Mouse (Mus musculus) embryonic fibroblast, embryonic 13.5 days (primary cell): ENCODE data around the gene Axin1.

Experiments
- CTCF ChIP-seq: IDR thresholded peaks from 2 replicates; pipeline ENCODE4 v1.5.1; 2011; ENCODE audit warnings: mild to moderate bottlenecking, control low read depth, low read length, moderate library complexity, borderline replicate concordance; ENCODE audit not compliant: insufficient read depth
- POLR2A ChIP-seq: IDR thresholded peaks from 2 replicates; pipeline ENCODE4 v1.6.1; 2011; ENCODE audit warnings: low read depth, mild to moderate bottlenecking, control low read depth, low read length, moderate library complexity

DNA sequence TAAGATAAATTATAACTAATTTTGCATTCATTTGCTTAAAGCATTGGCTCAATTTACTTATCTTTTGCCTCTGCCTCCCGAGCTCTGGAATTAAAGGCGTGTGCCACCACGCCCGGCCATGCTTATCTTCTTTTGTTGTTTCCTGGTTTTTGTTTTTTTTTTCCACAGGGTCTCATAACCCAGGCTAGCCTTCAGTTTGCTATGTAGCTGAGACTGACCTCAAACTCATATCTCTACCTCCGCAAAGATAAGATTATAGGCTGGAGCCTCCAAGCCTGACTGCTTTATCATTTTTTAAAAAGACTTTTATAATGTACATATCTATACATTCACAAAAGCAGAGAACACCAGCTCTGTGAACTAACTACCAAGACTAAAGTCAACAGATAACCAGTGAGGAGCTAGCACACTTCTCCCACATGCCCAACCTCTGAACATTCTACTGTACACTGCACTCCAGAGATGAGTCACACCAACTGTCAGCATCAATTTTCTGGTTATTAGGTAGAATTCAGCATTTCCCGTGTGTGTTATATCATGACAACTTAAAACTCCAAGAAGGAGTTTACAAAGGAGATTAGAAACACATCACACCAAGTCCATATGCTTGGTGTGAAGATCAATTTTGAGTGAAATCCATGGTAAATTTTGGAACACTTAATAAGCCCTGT lies 101.8 kb downstream of the Axin1 start:
- no peak for TF ChIP-seq POLR2A
- no peak for TF ChIP-seq CTCF
